Mouse (Mus musculus): ENCODE data around the gene March2. TPM values are rescaled to one million over a fixed set of nuclear protein-coding genes. Genes with fewer than 3 reads are reported as not detected.
"Not testable (repeated sequence)": the region's sequence is repeated elsewhere in the genome, so short reads cannot be mapped to it uniquely, and the experiment has no call there.

March2 gene
- 10 to 100 TPM; 90.0 to 90.1 TPM for total RNA-seq (2021)
- long read RNA-seq, experiment 1, transcript March2-205 (5 exons, 1,418 nt) = minor isoform, 17 of 161 reads
- long read RNA-seq, experiment 1, transcript March2-203 (5 exons, 1,398 nt) = major isoform, 108 of 161 reads
- long read RNA-seq, experiment 1, transcript March2-206 (4 exons, 2,566 nt) = minor isoform, 9 of 161 reads
- long read RNA-seq, experiment 1, partial matches to known transcripts = 2 of 161 reads
- long read RNA-seq, experiment 1, other reads (novel, unspliced or antisense) = 24 of 161 reads
- long read RNA-seq, experiment 2, transcript March2-203 (5 exons, 1,398 nt) = major isoform, 77 of 128 reads
- long read RNA-seq, experiment 2, transcript March2-205 (5 exons, 1,418 nt) = minor isoform, 18 of 128 reads
- long read RNA-seq, experiment 2, partial matches to known transcripts = 3 of 128 reads
- long read RNA-seq, experiment 2, other reads (novel, unspliced or antisense) = 26 of 128 reads

DNA sequence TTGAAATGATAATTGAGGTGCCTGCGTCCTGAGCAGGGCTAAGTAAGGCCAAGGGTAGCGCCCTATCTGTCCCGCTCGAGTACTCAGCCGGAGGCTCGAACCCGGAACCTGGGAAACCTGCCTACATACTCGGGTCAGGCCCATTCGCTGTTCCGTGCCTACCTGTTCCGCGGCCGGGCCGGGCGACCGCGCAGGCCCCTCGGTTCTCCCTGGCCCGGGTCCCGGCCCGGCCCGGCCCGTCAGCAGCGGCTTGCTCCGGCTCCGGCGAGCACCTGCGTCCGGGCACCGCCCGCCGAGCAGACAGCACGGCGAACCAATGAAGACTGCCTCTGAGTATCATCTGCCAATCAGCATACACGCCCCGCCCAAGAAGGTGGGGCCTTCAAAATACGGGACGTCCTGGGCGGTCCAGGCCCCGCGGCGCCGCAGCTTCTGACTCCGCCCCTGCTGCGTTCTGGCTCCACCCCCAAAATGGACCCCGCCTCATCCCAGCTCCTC, at the start of gene March2:
Gene March2, minus strand, starts transcription at position 287 of the 498 bp plus-strand sequence.
- peak; percentile 93 to 96 for DNase-seq (ENCODE audit: low spot score in 2 of 2)

DNA sequence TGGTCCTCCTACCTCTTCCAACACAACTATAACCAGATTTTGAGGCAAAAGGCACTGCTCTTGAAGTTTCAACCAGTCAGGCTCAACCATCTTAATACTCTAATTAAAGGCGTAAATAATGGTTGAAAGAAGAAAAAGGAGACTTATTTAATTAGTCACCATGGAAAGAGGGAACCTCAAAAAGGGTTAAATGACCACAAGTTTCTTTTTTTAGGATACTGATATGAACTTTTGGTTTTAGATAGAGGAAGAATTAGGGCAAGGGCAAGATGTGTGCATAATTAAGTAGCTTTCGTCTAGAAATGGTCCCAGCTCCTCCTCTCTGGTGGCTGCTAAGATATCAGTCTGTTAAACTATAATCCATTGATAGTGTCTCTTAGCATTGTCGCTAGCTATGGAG, 47.9 kb upstream of the March2 start:
- DNase-seq (ENCODE audit: low spot score in 2 of 2) = no peak

DNA sequence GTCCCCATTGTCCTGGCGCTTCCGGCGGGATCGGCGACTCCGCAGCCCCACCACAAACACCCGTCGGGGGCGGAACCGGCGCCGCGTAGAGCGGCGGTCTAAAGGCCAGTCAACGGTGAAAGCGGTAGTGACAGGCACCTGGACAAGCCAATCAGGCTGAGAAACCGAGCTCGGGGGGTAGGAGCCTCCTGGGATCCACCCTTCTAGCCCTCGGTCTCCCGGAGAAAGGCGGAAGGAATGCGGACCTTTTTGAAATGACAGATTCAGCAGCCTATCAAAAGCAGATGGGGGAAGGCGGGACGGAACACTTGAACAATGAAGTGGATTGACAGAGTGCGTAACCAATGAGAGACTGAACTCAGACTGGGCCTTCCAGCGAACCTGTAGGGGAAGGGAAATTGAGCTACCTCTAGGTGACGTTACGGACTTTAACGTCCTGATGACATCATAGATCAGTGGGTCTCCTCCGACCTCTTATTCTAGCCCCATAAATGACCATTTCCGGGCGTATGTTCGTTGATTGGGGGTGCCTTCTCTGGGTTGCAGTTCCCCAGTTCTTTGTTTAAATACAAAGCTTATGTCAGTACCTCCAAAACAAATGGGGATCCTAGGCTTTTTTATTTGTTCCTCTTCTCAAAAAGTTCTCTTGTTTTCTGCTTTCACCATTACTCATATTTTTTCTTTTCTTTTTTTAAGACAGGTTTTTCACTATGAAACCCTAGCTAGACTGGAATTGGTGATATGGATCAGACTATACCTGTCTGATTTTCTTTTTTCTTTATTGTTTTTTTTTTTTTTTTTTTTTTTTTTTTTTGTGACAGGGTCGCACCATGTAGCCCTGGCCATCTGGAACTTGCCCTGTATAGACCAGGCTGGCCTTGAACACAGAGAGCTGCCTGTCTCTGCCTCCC, 42.0 kb upstream of the March2 start, which contains the start of gene Rab11b:
Gene Rab11b, minus strand, starts transcription at position 276 of the 911 bp plus-strand sequence.
- DNase-seq (ENCODE audit: low spot score in 2 of 2) = peak; percentile 100

DNA sequence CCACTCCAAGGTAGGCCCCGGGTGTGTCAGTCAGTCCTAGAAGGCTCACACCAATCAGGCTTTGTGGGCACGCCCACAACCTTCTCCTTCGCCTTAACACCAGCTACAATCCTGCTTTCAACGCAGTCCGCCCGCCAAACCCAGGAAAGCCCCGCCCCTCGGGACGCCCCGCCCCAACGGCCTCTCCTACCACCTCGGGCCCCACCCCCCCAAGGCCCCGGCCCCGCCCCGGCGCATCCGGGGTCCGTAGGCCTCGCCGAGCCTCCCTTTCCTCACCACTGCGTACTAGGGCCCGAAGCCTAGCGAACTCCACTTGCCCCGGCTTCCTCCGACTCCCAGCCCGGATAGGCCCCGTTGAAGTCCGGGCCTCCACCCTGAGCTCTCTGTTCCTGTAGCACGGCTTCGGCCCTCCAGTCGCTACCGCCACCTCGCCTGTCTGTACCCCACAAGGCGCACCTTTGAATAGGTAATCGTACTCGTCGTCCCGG, 41.3 kb upstream of the March2 start:
- DNase-seq (ENCODE audit: low spot score in 2 of 2) = peak; percentile 85 to 91

DNA sequence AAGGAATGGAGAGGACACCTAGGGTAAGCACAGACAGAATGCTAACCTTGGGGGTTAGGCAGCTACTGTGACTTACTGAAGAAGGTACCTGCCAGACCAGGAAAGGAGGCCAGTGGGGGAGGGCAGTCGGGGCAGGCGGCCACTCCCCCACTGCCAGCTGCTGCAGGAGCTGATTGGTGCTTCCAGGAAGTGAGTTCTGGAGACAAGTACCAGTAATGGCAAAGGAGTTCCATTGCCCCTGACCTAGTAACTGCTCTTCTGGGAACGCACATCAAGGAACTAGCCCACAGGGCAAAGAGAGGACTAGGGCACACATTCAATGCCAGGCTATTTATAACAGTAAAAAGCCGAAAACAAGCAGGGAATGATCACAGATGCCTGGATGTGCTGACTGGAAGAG, 38.8 kb upstream of the March2 start:
- DNase-seq (ENCODE audit: low spot score in 2 of 2) = no peak

DNA sequence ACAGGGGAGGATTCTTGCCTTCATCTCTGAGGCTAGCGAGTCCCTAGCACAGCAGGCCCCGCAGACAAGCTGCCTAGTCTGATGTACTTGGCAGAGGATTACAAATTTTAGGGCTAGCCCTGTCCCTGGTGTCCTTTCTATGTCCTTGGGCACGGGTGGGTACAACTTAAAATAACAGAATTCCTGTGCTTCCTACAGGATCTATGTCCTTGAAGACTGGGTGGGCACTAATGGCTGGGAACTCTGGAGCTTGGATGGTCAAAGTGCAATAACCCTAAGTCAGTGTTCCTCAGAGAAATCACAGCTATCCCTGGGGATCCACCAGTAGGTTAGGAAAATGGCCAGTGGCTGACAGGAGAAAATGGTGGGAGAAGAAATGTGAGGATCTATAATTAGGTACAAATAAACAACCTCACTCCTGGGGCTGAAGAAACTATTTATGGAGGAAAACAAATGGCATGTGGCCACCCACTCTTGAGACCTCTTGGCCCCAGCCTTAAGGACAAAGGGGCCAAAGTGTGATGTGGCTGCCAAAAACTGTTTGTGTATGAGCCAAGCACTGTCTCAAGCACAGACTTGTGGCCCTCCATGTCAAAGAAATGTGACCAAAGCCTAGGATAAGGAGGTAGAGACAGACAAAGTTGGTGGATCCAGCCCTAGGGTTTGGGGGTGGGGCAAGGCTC, 37.8 kb upstream of the March2 start:
- DNase-seq (ENCODE audit: low spot score in 2 of 2) = no peak

DNA sequence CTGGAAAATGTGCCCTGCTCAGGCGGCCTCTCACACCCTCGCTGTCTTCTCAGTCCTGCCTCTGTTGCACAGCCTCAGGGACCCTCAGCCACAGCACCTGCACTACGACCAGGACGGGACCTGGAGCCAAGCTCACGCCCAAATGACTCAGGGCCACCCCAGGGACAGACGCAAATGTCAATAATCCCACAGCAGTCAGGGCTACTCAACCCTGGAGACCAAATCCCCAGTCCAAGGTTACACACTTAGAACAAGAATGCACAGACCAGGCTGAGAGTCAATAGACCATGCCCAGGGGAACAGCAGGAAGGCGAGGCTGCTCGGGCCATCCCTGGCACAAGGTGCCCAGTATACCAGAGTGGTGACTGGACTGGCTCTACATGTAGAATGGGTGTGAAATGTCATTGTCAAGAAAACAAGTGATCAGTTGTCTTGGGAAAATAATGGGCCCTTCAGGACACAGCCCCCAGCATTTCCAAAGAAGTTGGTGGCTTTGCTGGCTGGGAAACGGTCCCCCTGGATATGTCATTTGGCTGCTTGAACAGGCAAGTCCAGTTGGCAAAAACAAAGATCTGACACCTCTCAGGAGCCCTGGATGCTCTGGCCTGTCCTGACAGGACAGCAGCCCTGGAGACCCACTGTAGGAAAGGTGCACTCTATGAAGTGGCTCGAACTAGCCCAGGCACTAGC, 37.1 kb upstream of the March2 start:
- no peak for DNase-seq (ENCODE audit: low spot score in 2 of 2)

DNA sequence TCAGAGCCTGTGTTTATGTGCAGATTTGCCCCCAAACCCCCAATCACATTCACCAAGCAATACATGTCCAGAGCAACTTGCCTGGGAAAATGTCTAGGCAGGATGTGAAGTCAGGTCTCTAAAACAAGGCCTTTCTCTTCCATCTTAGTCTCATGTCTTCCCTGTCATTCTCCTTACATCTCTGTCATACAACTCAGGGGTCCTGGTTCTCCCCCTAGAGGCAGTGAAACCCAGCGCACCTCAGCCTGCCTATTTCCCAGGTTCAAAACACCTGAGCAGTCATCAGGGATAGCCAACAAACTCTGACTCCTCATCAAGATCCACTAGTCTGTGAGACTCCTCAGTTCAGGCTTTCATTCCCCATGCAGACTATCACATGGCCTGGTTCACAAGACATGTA, 36.2 kb upstream of the March2 start:
- no peak for DNase-seq (ENCODE audit: low spot score in 2 of 2)

DNA sequence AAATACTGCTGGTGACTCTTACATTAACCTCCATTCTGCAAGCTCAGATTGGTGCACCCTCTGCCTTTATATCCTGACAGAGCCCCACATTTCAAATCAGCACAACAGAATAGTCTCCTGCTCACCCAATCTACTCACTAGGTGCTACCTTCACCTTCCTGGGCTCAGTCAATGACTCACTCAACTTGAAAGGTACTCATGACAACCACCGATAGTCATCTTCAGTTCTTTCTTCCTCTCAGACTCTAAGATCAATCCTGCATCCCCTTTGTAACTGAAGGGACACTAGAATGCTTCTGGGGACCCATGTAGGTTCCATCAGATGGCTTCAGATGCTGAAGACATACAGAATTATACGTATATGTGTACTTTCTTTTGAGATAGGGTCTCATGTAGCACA, 33.8 kb upstream of the March2 start:
- DNase-seq (ENCODE audit: low spot score in 2 of 2) = no peak

DNA sequence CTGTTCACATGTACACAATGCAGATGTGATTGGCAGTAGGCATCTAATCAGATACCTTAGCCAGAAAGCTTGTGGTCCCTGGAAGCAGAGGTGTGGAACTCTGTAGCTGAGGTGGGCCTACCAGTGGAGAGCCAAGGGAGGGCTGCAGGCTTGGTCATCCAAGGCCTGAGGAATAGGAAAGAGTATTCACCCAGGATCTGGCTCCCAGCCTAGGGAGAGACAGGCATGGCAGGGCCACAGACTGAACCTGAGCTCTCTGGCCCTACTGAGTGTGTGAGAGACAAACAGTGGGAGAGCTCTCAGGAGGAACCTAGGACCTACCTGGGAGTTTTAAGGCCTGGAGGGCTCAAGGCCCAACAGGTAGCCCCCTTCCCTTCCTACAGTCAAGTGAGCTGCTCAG, 32.7 kb upstream of the March2 start:
- DNase-seq (ENCODE audit: low spot score in 2 of 2) = no peak

DNA sequence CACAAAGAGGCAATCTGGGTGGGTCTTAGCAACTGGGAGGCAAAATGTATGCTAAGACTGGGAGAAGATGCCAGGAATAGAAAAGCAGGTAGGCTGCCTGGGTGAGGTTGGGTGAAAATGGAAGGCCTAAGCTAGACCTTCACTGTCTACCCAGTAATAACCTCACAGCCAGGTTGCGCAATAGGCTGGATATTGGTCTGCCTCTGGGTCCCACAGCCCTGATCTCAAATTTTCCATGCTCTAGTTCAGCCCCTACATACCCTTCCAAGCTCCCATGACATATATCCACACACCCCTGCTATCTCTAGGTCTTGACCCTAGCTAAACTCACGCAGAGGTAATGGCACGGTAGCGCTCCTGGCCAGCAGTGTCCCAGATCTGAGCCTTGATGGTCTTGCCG, 31.0 kb upstream of the March2 start:
- no peak for DNase-seq (ENCODE audit: low spot score in 2 of 2)

DNA sequence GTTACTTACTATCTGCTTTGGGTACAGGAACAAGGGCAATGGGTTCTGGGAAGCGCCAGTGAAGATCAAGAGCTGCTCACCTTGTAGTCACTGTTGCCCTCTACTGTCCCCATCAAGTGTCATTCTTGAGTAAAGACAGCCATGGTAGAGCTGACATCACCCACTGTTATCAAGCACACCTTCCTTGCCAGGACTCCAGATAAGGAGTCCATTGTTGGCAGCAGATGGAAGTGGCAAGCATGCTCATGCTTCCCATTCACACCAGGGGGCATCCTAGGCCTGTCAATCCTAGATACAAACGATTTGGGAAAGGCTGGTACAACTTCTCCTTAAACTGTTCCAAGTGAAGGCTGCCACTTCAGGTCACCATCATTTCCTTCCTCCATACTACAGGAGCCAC, 27.5 kb upstream of the March2 start:
- DNase-seq (ENCODE audit: low spot score in 2 of 2) = no peak

DNA sequence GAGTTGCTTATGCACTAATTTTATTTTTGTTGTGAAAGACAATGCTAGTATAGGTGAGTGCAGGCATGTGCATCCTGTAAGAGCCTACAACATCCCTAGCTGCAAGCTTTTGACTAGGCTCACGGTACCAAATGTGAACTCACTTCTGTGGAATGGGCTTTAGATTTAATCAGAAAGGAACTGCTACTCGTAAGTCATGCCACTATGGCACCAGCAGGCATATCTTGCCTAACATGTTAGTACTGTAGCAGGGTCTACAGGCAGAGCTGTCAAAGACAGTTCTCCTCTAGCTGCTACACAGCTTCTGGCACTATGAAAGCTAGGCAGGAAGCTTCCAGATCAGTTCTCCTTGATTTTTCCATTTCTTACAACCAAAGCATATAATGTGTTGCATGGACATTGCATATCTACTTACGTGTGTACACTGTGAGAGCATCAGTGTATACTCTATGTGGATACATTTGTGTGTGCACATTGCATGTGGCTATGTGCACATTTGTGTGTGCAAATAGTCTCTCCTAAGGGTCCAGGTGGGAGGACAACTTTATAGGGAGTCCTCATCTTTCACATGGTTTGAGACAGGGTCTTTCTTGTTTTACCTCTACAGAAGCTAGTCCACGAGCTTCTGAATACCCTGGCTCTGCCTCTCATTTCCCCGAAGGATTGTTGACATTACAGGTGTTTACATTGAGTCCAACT, 26.4 kb upstream of the March2 start:
- DNase-seq (ENCODE audit: low spot score in 2 of 2) = no peak

DNA sequence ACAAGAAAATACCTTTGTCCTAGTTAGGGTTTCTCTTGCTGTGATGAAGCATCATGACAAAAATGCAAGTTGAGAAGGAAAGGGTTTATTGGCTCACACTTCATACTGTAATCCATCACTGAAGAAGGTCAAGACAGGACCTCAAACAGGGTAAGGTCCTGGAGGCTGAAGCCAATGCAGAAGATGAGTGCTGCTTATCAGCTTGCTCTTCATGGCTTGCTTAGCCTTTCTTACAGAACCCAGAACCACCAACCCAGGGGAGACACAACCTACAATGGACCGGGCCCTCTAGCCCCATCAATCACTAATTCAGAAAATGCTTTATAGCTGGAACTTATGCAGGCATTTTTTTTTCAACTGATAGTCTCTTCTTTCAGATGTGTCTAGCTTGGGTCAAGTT, 23.9 kb upstream of the March2 start:
- no peak for DNase-seq (ENCODE audit: low spot score in 2 of 2)

DNA sequence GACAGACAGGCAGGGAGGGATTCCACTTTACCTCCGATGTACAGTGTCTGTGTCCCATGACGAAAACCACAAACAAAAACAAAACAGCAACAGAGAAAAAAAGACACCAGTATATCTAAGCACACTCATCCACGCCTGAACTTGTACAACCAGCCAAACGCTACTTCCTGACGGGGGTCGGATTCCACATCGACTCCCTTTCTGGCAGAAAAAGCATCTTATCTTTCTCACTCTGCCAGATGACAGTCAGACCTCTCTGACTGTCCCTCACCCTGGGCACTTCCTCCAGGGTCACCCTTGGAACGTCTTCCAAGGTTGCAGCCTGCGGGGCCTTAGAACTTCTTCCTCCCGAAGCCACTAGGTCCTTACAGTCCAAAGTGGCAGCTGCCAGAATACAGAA, 15.1 kb upstream of the March2 start:
- DNase-seq (ENCODE audit: low spot score in 2 of 2) = not testable (repeated sequence)

DNA sequence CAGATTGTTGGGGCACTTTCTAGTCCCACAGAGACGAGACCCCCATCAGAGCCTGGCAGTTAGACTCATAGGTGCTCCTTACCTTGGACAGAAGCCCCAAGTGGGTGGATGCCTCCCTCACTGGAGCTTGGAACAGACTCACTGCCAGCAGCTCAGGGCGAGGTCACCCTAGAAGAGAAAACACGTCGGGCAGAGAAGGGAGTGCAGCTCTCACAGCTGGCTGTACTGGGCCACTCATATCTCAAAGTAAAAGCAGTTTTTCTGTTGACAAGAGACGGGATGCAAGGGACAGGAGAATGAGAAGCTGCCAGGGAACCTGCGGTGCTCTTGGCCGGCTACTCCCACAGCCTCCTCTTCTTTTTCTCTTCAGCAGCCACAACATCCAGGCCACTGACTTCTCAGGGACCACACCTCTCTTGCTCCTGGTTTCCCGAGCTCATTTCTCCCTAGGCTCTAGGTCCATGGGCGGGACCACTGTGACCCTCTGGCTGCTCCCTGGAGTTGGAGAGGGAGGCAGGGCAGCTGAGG, 14.2 kb upstream of the March2 start:
- not testable (repeated sequence) for DNase-seq (ENCODE audit: low spot score in 2 of 2)

DNA sequence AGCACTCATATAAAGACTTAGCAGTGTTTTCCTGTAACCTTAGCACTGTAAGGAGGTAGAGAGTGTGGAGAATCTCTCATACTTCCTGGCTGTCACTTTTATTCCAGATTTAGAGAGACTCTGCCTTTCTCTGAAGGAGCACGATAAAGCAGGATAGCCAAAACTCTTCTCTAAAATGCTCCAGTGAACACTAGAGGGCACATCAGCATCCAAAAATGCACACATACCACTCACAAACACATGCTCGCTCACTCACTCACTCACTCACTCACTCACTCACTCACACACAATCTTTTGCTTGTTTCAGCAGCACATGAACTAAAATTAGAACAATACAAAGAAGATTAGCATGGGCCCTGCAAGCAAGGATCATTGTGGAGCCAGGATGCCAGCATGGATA, 10.7 kb upstream of the March2 start:
- DNase-seq (ENCODE audit: low spot score in 2 of 2) = no peak

DNA sequence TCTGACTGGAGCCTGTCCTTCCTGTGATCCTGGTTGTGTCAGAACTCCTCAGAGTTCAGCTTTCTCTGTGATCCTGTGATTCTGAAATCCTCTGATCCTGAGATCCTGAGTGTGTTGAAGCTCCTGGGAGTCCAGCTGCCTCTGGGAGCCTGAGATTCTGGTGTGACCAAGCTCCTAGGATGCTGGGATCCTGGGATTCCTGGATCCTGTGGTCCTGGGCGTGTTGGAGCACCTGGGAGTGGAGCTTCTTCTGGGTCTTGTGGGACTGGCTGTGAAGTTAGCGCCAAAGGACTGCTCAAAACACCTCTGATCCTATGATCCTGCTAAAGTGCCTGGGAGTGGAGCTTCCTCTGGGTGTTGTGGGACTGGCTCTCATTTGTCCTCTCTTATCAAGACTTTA, 9.9 kb upstream of the March2 start:
- no peak for DNase-seq (ENCODE audit: low spot score in 2 of 2)

DNA sequence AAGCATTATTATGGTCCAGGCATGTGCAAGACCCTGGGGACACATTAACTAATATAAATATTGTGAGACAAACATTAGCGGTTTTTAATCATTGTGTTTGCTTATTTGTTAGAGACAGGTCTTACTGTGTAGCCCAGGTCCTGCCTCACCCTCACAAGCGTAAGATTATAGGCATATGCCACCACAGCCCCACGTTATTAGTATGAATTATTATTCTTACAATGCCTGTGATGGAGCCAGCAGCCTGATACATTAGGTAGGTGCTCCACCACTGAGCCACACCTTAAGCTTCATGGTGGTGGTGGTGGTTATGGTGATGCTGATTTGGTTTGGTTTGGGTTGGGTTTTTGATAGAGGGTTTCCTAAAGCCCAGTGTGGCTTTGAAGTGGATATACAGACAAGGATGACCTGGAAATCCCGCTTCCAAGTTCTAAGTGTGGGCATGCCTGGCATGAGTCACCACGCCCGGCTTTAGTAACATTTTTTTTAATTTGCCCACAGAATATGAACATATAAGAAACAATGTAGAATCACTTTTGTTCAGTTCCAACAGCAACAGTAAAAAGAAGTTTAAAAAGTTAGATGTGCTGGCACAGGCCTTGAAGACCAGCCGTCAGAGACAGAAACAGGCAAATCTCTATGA, 1.4 kb upstream of the March2 start:
- peak; percentile 10 to 26 for DNase-seq (ENCODE audit: low spot score in 2 of 2)
